Mouse (Mus musculus) 3T3-L1 (cell line): ENCODE measurements at regions not wholly inside any gene's neighbourhood (a gene's known extent, or its start where the extent isn't known, plus 50 kb on each side); places are given as distances from the start of the nearest gene placed in this dataset.
A peak's percentile ranks its signal among the peaks of the same experiment; 100 is the strongest.

ENCODE experiments used
- DNase-seq: peaks from one replicate; pipeline ENCODE4 v3.0.0-alpha.2; 2015; ENCODE audit warnings: low read depth, low spot score

DNA sequence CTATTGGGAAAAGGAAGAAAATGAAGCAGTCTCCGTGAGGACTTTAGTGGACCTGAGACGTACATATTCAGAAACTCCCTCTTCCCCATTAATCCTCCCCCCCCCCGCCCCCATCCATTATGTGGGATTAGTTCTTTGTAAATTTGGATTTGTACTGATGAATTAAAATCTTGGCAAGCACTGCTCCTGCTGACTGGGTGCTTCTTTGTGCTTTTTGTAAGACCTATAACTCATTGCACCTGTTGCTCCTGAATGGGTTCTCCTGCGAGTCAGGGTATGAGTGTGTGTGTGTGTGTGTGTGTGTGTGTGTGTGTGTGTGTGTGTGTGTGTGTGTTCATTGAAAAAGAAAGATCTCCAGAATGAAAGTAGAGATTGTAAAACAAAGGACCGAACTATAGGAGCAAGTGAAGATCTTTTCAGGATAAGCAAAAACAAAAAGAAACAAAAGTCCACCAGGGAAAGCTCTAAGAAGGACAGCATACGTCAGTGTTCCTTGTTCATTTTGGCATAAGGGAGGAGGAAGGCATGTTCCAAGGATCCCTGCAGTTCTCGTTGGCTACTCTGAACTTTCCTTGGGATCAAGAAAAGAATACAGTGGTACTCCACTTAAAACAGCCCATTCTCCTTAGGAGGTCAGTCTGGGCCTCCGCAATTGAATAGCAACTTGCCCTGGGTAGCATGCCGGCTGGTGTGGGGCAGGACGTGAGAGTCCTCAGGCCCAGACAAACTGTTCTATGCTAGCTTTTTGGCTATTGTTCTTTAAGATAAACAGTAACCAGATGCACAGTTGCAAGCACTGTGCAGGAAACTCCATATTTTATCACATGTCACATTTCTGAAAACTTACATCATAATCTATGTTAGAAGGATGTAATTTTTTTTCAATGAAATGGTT lies 131.9 kb upstream of the Zfp462 start:
- DNase-seq: no peak

DNA sequence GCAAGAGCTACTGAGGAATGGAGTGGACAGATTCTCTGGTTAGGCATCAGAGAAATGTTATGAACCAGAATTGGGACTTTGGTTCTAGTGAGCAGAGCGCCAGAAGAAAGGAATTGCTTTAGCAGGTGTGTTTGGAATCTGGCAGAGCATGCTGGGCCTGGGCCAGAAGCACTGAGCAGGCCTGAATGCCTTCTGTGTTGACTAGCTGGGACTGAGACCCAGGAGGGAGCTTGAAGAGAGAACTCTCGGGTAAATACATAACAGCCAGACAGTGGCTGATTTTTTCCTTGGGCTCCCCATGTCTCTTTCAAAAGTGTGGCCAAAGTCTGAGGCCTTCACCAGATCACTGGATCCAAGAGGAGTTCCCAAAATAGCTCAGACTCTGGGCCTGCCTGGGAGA lies 107.5 kb upstream of the Zfp462 start:
- DNase-seq: no peak

DNA sequence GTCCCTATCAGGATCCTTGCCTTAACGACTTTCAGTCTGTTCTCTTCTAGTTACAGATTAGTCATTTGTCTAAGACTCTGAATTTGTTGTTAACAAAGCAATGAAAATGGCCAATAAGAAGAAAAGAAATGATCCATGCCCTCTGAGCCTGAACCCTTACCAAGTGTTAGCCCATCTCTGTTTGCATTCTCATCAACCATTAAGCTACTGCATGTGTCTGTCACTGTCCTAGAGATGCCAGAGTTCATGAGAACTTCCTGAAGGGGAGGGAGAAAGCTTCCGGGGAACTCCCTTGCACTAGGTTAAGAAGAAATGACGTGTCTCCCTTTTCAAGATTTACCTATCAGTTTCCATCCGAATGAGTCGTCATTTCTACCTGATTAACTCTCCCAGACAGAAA lies 106.7 kb upstream of the Zfp462 start:
- no peak for DNase-seq

DNA sequence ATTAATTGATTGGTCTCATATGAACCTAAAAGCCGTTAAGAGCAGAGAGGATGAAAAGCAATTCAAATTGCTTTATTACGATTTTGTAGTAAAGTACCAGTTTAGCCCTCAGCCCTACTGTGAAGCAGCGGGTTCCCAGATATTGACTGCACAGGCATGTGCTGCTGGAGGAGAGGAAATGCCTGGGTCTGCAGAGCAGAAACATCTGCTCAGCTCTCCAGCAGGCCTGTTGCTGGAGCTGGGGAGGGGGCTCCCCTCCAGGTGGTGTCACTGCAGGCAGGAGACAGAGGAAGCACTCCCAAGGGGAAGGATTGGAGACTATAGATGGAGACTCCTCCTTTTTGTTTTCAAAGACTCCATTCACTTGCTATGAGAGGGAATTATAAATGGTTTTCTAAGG lies 106.1 kb upstream of the Zfp462 start:
- DNase-seq: no peak

DNA sequence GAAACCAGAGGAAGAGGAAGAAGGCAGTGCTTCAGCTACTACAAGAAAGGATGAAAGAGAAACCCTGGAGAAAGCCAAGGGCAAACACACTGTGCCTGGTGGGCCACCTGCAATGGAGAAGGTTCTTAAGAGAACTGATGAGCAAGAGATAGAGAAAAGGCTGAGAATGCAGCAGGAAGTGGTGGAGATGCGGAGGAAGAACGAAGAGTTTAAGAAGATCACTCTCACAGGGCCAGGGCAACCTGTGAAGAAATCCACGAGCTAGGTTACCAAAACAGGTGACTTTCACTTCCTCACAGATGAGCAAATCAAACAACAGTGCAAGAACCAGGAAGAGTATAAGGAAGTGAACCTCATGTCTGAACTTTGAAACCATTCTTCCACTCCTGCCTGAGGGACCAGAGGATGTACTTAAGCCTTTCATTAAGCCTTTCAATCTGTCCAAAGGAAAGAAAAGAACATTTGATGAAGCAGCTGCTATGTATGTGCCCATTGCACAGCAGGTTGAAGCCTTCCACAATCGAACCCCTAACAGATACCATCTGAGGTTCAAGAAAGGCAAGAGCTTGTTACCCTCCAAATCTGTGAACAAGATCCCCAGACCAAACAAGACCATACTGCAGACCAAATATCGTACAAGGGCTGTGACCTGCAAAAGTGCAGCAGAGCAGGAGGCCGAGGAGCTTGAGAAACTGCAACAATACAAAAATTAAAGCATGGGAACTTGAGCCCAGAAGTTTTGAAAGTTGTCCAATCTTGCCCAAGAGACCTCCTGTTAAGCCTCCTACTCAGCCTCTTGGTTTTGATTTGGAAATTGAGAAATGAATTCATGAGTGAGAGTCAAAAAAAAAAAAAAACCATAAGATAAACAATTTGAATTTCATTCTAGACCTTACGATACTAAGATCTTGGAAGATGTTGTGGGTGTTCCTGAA lies 91.6 kb upstream of the Zfp462 start:
- no peak for DNase-seq

DNA sequence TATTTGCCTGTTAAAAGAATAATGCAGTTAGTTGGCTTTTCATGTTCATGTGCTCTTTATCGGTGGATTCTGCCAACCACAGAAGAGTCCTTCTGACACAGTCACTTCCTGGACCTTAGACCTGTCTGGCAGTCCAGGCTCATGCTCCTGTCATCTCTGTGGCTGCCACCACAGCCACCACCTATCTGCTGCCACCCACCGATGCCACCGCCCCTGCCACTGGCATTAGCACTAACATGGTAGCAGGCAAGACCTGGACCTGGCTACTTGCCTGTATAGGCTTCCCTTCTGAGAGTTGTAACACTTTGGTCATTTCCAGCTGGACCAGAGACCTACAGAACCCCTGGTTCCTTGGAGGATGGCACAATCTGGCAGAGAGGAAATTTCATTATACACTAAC lies 86.2 kb upstream of the Zfp462 start:
- DNase-seq: no peak

DNA sequence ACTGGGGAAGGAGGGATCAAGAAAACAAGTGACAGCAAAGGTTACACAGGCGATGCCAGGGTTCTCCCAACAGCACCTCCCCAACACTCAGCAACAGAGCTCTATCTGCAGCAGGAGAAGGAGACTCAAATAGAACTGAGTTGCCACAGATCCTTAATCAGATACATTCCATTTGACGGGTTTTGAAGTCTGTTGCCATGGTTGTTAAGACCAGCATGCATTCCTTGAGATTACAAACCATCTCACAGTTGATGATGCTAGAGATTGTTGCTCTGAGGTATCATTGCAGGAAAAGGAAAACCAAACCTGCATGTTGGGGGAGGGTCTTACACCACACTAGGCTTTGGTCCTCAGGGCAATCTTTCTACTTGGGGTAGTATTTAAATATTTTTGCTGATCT lies 78.8 kb upstream of the Zfp462 start:
- no peak for DNase-seq

DNA sequence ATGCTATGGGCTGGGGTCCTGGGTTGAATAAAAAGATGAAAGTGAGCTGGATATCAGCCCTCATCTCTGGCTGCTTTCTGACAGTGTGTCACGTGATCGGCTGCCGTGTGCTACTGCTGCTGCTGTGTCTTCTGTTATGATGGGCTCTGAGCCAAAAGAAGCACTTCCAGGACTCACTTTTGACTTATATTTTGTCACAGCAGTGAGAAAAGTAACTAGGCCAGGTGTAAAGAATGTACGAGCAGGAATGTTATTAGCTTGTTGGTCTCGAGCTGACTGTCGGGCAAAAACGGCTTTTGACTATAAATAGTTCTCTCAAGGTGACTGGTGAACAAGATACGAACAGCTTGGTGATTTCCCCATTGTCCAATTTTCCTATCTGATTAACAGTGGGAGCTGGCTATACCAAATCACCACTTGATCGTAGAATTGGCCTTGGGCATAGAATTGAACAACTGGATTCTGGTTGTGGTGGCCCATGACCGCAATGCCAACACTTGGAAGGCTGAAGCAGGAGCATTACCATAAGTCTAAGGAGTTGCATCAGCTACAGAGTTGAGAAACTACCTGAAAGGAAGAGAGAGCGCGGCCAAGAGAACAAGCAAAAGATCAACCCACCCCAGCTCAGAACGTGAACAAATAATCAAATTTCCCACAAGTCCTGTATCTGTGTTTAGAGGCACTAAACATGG lies 70.6 kb upstream of the Zfp462 start:
- DNase-seq: no peak

DNA sequence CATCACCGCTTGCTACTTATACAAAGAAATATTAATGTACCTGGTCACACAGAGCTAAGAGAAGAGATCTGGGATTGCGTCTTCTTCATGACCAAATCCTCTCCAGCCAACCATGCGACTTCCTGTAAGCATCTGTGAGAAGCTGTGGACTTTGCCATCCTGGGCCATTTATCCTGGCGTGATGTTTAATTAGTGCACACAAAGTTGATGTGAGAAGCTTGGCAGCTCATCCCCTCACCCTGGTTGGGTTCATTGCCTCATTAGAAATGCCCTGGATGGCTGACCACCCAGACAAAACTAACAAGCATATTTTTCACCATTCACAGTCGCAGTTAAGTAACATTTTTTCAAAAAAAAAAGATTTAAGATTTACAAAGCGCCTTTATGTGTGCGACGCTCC lies 69.3 kb upstream of the Zfp462 start:
- no peak for DNase-seq

DNA sequence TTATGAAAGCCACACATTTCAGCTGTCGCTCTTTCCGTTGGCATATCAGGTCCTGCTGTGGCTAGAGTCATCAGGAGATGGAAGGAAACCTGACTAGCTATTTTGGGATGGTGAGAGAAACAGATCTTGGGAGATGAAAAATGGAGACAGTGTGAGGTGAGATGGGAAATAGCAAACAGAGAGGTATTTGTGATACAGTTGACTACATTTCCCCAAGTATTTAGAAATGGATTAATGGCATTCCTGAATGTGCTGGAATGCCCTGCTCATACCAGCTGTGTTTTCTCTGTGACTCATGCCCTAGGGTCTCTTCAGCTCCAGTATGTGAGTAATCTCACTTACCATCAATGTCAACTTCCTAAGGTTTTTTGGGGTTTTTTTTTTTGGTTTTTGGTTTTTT lies 67.5 kb upstream of the Zfp462 start:
- peak; percentile 85 for DNase-seq

DNA sequence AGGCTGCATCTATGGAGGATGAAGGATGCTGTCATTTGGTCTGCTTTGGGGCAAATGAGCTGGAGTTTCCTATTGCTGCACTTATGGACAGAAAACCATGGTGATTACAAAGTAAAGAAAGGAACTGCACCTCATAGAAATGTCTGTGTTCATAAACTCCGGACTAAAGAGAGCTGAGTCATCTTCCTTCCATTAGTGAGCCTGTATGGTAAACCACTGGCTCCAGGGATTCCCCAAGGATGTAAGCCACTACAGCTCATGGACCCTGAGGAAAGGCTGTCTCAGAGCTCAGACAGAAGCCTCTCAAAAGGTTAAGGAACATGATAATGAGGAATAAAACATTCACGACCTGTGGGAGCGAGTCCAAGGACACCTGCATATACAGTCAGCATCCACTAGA lies 66.3 kb upstream of the Zfp462 start:
- peak; percentile 76 for DNase-seq

DNA sequence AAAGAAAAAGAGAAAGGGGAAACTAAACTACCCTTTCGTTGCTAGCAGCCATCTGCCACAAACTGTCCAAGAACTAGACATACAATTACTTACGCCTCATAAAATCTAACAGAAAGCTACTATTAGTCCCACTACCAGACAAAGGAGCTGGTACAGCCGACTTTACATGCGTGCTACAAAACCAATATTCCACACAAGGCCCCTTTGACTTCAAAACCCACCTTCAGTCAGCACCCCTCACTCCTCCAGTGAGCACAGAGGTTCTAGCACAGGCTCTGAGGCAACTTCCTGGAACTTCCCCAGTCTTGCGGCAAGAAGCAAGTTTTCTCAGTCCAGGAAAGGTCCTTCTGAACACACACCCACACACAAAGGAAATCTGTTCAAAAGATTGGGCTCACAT lies 51.6 kb upstream of the Zfp462 start:
- DNase-seq: no peak
